Mouse (Mus musculus) MEL (cell line): ENCODE measurements around the gene Fam185a. TPM values are rescaled to one million over a fixed set of nuclear protein-coding genes. Genes with fewer than 3 reads are reported as not detected.
A peak's percentile ranks its signal among the peaks of the same experiment; 100 is the strongest.

ENCODE experiments used
- DNase-seq: peaks from one replicate; pipeline ENCODE4 v3.0.0; 2011; ENCODE audit warnings: low read depth, low spot score
- H3K27ac ChIP-seq: 2 replicates; pipeline ENCODE4 v1.5.1; 2012; ENCODE audit warnings: low read depth, mild to moderate bottlenecking, control low read depth, low read length, moderate library complexity; ENCODE audit not compliant: control insufficient read depth
- H3K27me3 ChIP-seq, 2 experiments: fragments of 150-350 bp in 1 of 2; sonication (generic) in 1 of 2; 2 replicates each; pipeline ENCODE4 v1.6.1; 2012; ENCODE audit warnings: low read length in 2 of 2, mild to moderate bottlenecking in 2 of 2, improper control_type of control experiment in 1 of 2, moderate library complexity in 1 of 2; ENCODE audit not compliant: insufficient read depth in 2 of 2, control insufficient read depth in 1 of 2
- H3K36me3 ChIP-seq, 2 experiments: 2 replicates each; pipeline ENCODE4 v1.6.1; 2012 to 2014; ENCODE audit warnings: low read length in 2 of 2, improper control_type of control experiment in 1 of 2, inconsistent platforms in 1 of 2, mild to moderate bottlenecking in 1 of 2; ENCODE audit not compliant: insufficient read depth in 2 of 2, control insufficient read depth in 1 of 2
- H3K4me1 ChIP-seq, 2 experiments: fragments of 150-350 bp in 1 of 2; sonication (generic) in 1 of 2; 2 replicates each; pipeline ENCODE4 v1.6.1; 2012; ENCODE audit warnings: low read length in 2 of 2, improper control_type of control experiment in 1 of 2, mild to moderate bottlenecking in 1 of 2; ENCODE audit not compliant: insufficient read depth in 2 of 2, control insufficient read depth in 1 of 2
- H3K4me3 ChIP-seq, 2 experiments: fragments of 150-350 bp in 1 of 2; sonication (generic) in 1 of 2; 2 replicates each; pipeline ENCODE4 v1.5.1; 2012; ENCODE audit warnings: low read depth in 2 of 2, low read length in 2 of 2, mild to moderate bottlenecking in 2 of 2, moderate library complexity in 2 of 2, control low read depth in 1 of 2, improper control_type of control experiment in 1 of 2; ENCODE audit not compliant: control insufficient read depth in 1 of 2, insufficient read depth in 1 of 2
- H3K79me2 ChIP-seq: 2 replicates; pipeline ENCODE4 v1.6.1; 2012; ENCODE audit warnings: mild to moderate bottlenecking, low read length, moderate library complexity; ENCODE audit not compliant: control insufficient read depth, poor library complexity, insufficient read depth
- H3K9ac ChIP-seq: 2 replicates; pipeline ENCODE4 v1.6.1; 2012; ENCODE audit warnings: low read depth, mild to moderate bottlenecking, control low read depth, low read length, moderate library complexity; ENCODE audit not compliant: control insufficient read depth, poor library complexity, severe bottlenecking
- H3K9me3 ChIP-seq: fragments of 150-350 bp; sonication (generic); replicated peaks from 2 replicates; pipeline ENCODE4 v1.6.1; 2012; ENCODE audit warnings: mild to moderate bottlenecking, low read length, improper control_type of control experiment, moderate library complexity; ENCODE audit not compliant: insufficient read depth
- BHLHE40 ChIP-seq: IDR thresholded peaks from 2 replicates; pipeline ENCODE4 v1.6.1; 2012; ENCODE audit warnings: low read depth, mild to moderate bottlenecking, inconsistent platforms, low read length, improper control_type of control experiment, borderline replicate concordance
- CTCF ChIP-seq, 3 experiments: IDR thresholded peaks in 2 of 3; conservative IDR thresholded peaks in 1 of 3; 2 replicates each; pipeline ENCODE4 v1.5.1; 2011 to 2012; ENCODE audit warnings: low read length in 3 of 3, low read depth in 2 of 3, mild to moderate bottlenecking in 2 of 3, improper control_type of control experiment in 1 of 3, inconsistent platforms in 1 of 3, mixed read lengths in 1 of 3, moderate library complexity in 1 of 3; ENCODE audit not compliant: control insufficient read depth in 1 of 3, insufficient read depth in 1 of 3, poor library complexity in 1 of 3, severe bottlenecking in 1 of 3
- ELF1 ChIP-seq: IDR thresholded peaks from 2 replicates; pipeline ENCODE4 v1.6.1; 2014; ENCODE audit warnings: low read depth, mild to moderate bottlenecking, inconsistent platforms, low read length, improper control_type of control experiment, moderate library complexity
- ETS1 ChIP-seq: IDR thresholded peaks from 2 replicates; pipeline ENCODE4 v1.6.1; 2012; ENCODE audit warnings: low read depth, mild to moderate bottlenecking, inconsistent platforms, low read length, improper control_type of control experiment, moderate library complexity
- GABPA ChIP-seq: IDR thresholded peaks from 2 replicates; pipeline ENCODE4 v1.6.1; 2012; ENCODE audit warnings: low read depth, mild to moderate bottlenecking, inconsistent platforms, low read length, improper control_type of control experiment, moderate library complexity
- GATA1 ChIP-seq: IDR thresholded peaks from 2 replicates; pipeline ENCODE4 v1.6.1; 2011; ENCODE audit warnings: low read depth, low read length, improper control_type of control experiment
- JUND ChIP-seq: IDR thresholded peaks from 2 replicates; pipeline ENCODE4 v1.6.1; 2011; ENCODE audit warnings: low read depth, mild to moderate bottlenecking, improper control_type of control experiment, low read length
- MAFK ChIP-seq: IDR thresholded peaks from 2 replicates; pipeline ENCODE4 v1.6.1; 2011; ENCODE audit warnings: low read depth, mild to moderate bottlenecking, low read length, improper control_type of control experiment, borderline replicate concordance
- MAZ ChIP-seq: IDR thresholded peaks from 2 replicates; pipeline ENCODE4 v1.6.1; 2012; ENCODE audit warnings: low read depth, mild to moderate bottlenecking, inconsistent platforms, low read length, improper control_type of control experiment
- MYC ChIP-seq: IDR thresholded peaks from 2 replicates; pipeline ENCODE4 v1.6.1; 2011; ENCODE audit warnings: low read depth, mild to moderate bottlenecking, low read length, improper control_type of control experiment, moderate library complexity
- NRF1 ChIP-seq: IDR thresholded peaks from 2 replicates; pipeline ENCODE4 v1.6.1; 2014; ENCODE audit warnings: low read depth, mild to moderate bottlenecking, inconsistent platforms, low read length, improper control_type of control experiment, moderate library complexity; ENCODE audit not compliant: poor library complexity, insufficient read depth, severe bottlenecking
- POLR2A ChIP-seq, 2 experiments: IDR thresholded peaks; 2 replicates each; pipeline ENCODE4 v1.6.1; 2011 to 2012; ENCODE audit warnings: low read length in 2 of 2, mild to moderate bottlenecking in 2 of 2, control low read depth in 1 of 2, improper control_type of control experiment in 1 of 2, low read depth in 1 of 2, moderate library complexity in 1 of 2; ENCODE audit not compliant: control insufficient read depth in 1 of 2, insufficient read depth in 1 of 2, poor library complexity in 1 of 2
- POLR2AphosphoS2 ChIP-seq: IDR thresholded peaks from 2 replicates; pipeline ENCODE4 v1.6.1; 2011; ENCODE audit warnings: low read length, improper control_type of control experiment
- RCOR1 ChIP-seq: IDR thresholded peaks from 2 replicates; pipeline ENCODE4 v1.6.1; 2012; ENCODE audit warnings: low read depth, mild to moderate bottlenecking, inconsistent platforms, low read length, improper control_type of control experiment
- SIN3A ChIP-seq: IDR thresholded peaks from 2 replicates; pipeline ENCODE4 v1.6.1; 2012; ENCODE audit warnings: low read length, improper control_type of control experiment, inconsistent platforms
- SMC3 ChIP-seq: IDR thresholded peaks from 2 replicates; pipeline ENCODE4 v1.6.1; 2011; ENCODE audit warnings: low read depth, low read length, improper control_type of control experiment
- TCF12 ChIP-seq: IDR thresholded peaks from 2 replicates; pipeline ENCODE4 v1.6.1; 2014; ENCODE audit warnings: low read depth, mild to moderate bottlenecking, inconsistent platforms, low read length, improper control_type of control experiment, moderate library complexity
- USF1 ChIP-seq: IDR thresholded peaks from 2 replicates; pipeline ENCODE4 v1.6.1; 2014; ENCODE audit warnings: low read depth, mild to moderate bottlenecking, inconsistent platforms, low read length, improper control_type of control experiment, moderate library complexity
- USF2 ChIP-seq, 2 experiments: IDR thresholded peaks; 2 replicates each; pipeline ENCODE4 v1.6.1; 2011 to 2012; ENCODE audit warnings: improper control_type of control experiment in 2 of 2, low read length in 2 of 2, borderline replicate concordance in 1 of 2, inconsistent platforms in 1 of 2, low read depth in 1 of 2, mild to moderate bottlenecking in 1 of 2; ENCODE audit not compliant: insufficient read depth in 1 of 2
- ZC3H11A ChIP-seq: IDR thresholded peaks from 2 replicates; pipeline ENCODE4 v1.6.1; 2012; ENCODE audit warnings: low read depth, mild to moderate bottlenecking, inconsistent platforms, low read length, improper control_type of control experiment
- ZMIZ1 ChIP-seq: IDR thresholded peaks from 2 replicates; pipeline ENCODE4 v1.6.1; 2012; ENCODE audit warnings: low read depth, mild to moderate bottlenecking, inconsistent platforms, low read length, improper control_type of control experiment, moderate library complexity
- polyA plus RNA-seq, 2 experiments: library from polyadenylated mRNA; stranded (reverse) in 1 of 2; unstranded in 1 of 2; fragments of >175 nt in 1 of 2; fragments of >200 nt in 1 of 2; gene quantifications; 2 replicates each; pipeline versions ENCODE4 v1.2.1 to v1.2.4; 2012; ENCODE audit warnings: low replicate concordance in 2 of 2, low read depth in 1 of 2; ENCODE audit not compliant: insufficient read length in 2 of 2, insufficient read depth in 1 of 2, missing spikeins in 1 of 2
- total RNA-seq: library from RNA; depleted of rRNA; stranded (reverse); fragments of 300-350 nt; gene quantifications from 2 replicates; pipeline ENCODE4 v1.2.3, GENCODE M21; 2012

Gene Fam185a
- total and polyA plus RNA-seq, 3 experiments = 20.2 to 28.3 TPM; not detected in 1

DNA sequence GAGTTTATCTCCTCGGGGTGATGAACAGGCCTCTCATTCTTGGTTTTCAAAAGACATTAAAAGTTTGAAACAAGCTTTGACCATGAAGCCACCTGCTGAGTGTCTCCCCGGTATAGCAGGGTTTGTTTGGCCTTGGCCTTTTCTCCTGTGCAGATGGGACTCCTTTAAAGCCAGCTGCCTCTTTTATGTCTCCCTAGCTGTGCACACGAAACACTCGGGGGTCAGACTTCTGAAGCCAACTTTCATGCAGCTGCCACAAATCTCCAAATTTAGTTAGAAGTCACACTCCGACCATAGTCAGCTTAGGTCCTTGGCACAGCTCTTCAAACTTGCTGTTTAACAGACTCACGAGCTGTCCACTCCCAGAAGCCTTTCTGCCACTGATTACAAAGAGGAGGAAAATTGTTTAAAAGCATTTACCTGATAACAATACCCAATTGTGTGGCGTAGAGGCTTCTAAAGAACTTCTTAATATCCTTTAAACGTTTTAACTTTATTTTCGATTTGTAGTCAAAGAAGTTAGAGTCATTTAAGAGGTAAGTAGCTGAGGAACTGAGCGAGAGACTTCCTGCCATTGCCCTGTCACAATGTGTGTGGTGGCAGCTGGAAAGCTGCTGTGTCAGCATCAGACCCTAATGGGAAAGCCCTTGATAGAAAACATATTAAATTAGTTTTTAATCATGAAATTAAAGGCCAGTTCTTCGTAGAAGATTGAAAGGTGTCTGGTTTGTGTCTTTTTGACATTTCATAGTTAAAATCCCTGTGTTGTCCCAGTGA is 57.9 kb downstream of the Fam185a start:
- Histone ChIP-seq H3K36me3 (no peaks in the 10 kb centered on the region; a peak in 1 of 4 replicates), H3K9me3 (no peaks in the 10 kb centered on the region), H3K27me3 (no peaks in the 10 kb centered on the region), H3K27ac (no peak overlapping the region), H3K9ac (no peak overlapping the region), H3K4me3 (no peak overlapping the region), H3K79me2 (no peaks in the 10 kb centered on the region), H3K4me1 (no peaks in the 10 kb centered on the region)
- DNase-seq = no peak
- TF ChIP-seq MAFK (0 out of 2 replicates have a peak, but pooled peaks have one; percentile 19), MYC (no peak)

- Histone ChIP-seq H3K27me3 (no peaks in the 10 kb centered on the region), H3K9me3 (no peaks in the 10 kb centered on the region), H3K36me3 (no peaks in the 10 kb centered on the region), H3K79me2 (no peaks in the 10 kb centered on the region), H3K9ac (no peak overlapping the region), H3K27ac (no peak overlapping the region), H3K4me1 (no peaks in the 10 kb centered on the region), H3K4me3 (no peak overlapping the region)
- no peak for DNase-seq
- TF ChIP-seq MAFK (no peak), USF1 (no peak), NRF1 (no peak), RCOR1 (no peak), TCF12 (no peak), BHLHE40 (no peak), USF2 (IDR thresholded peaks at IDR 0.05; ENCODE audit: borderline replicate concordance in 1 of 2, insufficient read depth in 1 of 2, low read depth in 1 of 2, low read length in 2 of 2) (no peak), JUND (no peak), MAZ (no peak)
Measured at GRCm38 (mm10) chr5:21483275-21483674, 58.5 kb downstream of the Fam185a start.

DNA sequence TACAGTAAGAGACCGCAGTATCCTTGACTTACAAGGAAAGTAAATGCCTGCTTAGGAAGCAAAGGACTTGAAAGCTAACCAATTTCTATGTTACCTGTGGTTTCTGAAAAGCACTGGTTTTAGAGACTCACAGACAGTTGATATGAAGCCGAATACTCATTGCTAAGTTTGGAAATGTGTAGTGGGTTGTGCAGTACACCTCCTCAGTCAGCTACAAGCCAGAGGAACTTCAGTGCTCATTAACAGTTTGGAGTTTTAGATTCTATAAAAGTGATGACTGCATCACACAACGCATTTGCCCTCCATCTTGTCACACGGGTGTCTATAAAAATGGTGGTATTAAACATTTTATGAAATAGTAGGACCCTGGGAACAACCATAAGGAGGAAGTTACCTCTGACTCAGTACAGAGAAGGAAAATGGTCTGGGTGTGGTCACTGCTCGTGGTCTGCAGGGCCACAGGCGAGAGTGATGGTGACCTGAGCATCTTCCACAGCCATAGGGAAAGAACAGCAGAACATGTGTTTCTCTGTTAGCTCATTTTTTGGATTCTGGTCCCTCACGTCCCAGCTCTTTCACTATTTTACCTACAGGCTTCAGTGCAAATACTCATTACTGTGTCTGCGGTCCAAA is 60.6 kb downstream of the Fam185a start:
- Histone ChIP-seq H3K9ac (no peak overlapping the region), H3K4me3 (no peak overlapping the region), H3K4me1 (no peaks in the 10 kb centered on the region), H3K9me3 (no peaks in the 10 kb centered on the region), H3K27me3 (no peaks in the 10 kb centered on the region), H3K79me2 (no peaks in the 10 kb centered on the region), H3K36me3 (no peaks in the 10 kb centered on the region), H3K27ac (no peak overlapping the region)
- DNase-seq = peak; percentile 22
- TF ChIP-seq BHLHE40 (no peak), ELF1 (no peak), SMC3 (no peak), NRF1 (no peak), MYC (no peak), POLR2A (IDR thresholded peaks at IDR 0.05; ENCODE audit: control insufficient read depth in 1 of 2, insufficient read depth in 1 of 2, low read depth in 1 of 2, low read length in 2 of 2, poor library complexity in 1 of 2) (no peak), SIN3A (no peak), RCOR1 (no peak), GABPA (no peak), JUND (no peak), POLR2AphosphoS2 (no peak), ZC3H11A (no peak), ETS1 (no peak), CTCF (IDR thresholded peaks at IDR 0.05 in 2 of 3, conservative IDR thresholded peaks at IDR 0.05 in 1 of 3; ENCODE audit: control insufficient read depth in 1 of 3, insufficient read depth in 1 of 3, low read depth in 2 of 3, low read length in 3 of 3, poor library complexity in 1 of 3, severe bottlenecking in 1 of 3) (no peak), ZMIZ1 (no peak), GATA1 (no peak)
